Mouse (Mus musculus) E14TG2a.4 (cell line): Measurements from ENCODE around the gene 4930426L09Rik.

Source experiments
- CTCF ChIP-seq: conservative IDR thresholded peaks from 2 replicates; pipeline ENCODE4 v1.5.1; 2014; ENCODE audit warnings: low read length
- POU5F1 ChIP-seq: IDR thresholded peaks from 2 replicates; pipeline ENCODE4 v1.6.1; 2014; ENCODE audit warnings: low read length, borderline replicate concordance

GRCm38 (mm10) chr2:18957459-18957858 lies 40.7 kb upstream of the 4930426L09Rik start:
- TF ChIP-seq CTCF = no peak
- TF ChIP-seq POU5F1 = no peak
